Mouse (Mus musculus): ENCODE data around the gene Olfr960.

Gene Olfr960

DNA sequence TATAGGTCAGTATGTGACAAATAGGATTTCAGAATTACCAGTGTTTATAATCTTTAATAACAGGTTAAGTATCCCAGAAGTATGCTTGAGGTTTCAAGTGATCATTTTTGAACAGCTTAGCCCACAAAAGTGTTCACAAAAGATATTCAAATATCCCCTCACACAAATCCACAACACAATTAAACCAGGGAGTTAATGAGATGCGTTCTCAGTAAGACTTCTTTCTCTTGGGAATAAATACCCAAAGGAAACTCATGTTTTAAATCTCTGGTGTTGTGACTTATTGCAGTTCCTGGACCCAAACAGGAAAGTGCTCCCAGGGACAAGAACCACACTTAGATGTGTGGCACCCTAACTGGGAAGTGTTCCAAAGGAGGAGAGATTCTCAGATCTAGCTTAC is at the start of gene Olfr960:
TSS of gene Olfr960 (plus strand) at position 301 of the 400 bp plus-strand sequence.
- DNase-seq (ENCODE audit: low read depth) = no peak

- DNase-seq (ENCODE audit: low read depth) = no peak
These were observed 45.7 kb upstream of the Olfr960 start, which contains the start of gene Olfr959 for GRCm38 (mm10) chr9:39575469-39575868. Olfr959 (minus strand) TSS chr9:39575569.

DNA sequence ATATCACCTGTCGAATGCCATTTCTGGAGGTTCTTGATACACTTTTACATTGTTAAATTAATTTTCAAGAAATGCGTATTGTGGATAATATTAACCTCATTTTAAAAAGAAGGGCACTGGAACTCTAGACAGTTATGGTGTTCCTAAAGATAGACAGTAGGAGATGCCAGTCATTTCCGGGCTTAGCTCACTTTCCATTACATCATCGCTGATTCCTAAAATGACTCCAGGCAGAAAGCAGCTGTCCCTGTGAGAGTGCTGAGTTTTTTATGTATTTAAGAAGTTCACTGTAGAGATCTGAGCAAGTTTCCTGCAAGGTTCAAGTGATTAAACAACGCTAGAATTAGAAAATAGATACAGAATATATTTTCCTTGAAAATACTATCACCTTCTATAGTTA is 44.1 kb upstream of the Olfr960 start:
- DNase-seq (ENCODE audit: low read depth) = no peak

GRCm38 (mm10) chr9:39602536-39603332 is 18.4 kb upstream of the Olfr960 start:
- DNase-seq (ENCODE audit: low read depth) = no peak

DNA sequence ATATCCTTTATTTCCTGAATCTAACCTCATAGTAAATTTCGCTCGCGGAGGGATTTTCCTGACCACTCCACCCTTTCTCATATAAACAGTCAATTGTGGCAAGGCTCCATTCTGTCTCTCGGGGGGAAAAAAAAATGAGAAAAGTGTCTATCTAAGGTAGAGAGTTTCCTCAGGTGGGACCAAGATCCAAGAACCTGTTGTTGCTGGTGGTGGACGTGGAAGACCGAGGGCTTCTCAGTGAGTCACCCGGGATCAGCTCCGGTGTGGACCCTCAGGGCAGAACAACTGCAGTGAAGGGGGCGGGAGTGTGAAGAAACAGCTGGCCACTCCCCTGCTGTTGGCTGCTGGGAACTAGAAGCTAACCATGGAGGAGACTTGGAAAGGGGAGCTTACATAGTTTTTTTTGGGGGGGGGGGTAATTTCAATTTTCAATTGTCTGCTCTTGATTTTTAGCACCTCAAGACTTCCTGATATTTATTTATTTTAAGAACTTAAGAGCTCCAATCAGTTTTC is 17.8 kb upstream of the Olfr960 start:
- DNase-seq (ENCODE audit: low read depth) = no peak

DNA sequence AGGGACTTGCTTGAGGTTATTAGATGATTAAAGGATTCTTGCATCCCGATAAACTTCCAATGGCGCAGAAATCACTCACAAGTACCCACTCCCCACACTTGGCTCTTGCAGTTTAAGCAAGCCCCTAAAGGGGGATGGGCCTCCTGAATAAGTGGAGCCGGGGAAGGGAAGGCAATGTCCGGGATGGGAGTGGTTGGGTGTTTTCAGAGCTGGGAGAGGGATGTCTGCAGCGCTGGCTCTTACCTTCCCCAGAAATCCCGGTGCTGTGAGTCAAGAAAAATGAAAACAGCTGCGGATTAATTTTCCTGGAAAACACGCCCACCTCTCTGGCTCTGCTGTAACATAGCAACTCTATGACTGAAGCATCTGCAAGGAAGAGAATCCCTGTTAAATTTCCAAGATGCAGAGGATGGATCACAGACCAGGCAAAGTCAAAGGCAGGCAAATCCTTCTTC is 17.1 kb upstream of the Olfr960 start, which contains the start of gene AW551984:
TSS of gene AW551984 (minus strand) at position 405 of the 455 bp plus-strand sequence.
- no peak for DNase-seq (ENCODE audit: low read depth)

GRCm38 (mm10) chr9:39608497-39608896 is 12.7 kb upstream of the Olfr960 start:
- no peak for DNase-seq (ENCODE audit: low read depth)

- DNase-seq (ENCODE audit: low read depth) = no peak
These were observed 10.8 kb upstream of the Olfr960 start, which contains the start of gene Olfr148 for GRCm38 (mm10) chr9:39610355-39610754. Olfr148 (plus strand) TSS chr9:39610655.

DNA sequence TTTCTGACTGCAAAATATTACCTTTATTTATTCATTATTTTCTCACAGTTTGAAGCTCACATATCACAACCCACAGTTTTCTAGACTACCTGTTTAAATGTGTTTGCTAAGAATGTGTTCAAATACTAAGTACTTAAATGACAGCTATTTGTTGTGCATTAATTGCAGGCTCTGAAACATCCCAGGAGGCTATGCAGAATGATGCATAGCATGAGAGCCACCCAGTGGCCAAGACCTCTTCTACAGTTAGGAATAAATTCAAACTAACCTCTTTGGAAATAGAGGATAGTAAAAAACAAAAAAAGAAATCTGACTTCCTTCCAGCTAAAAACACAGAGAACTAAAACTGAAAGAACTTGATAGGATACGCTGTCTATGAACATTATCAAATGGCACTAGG is 9.2 kb upstream of the Olfr960 start:
- DNase-seq (ENCODE audit: low read depth) = no peak

- no peak for DNase-seq (ENCODE audit: low read depth)
These were observed 2.6 kb downstream of the Olfr960 start for GRCm38 (mm10) chr9:39623783-39624182.

DNA sequence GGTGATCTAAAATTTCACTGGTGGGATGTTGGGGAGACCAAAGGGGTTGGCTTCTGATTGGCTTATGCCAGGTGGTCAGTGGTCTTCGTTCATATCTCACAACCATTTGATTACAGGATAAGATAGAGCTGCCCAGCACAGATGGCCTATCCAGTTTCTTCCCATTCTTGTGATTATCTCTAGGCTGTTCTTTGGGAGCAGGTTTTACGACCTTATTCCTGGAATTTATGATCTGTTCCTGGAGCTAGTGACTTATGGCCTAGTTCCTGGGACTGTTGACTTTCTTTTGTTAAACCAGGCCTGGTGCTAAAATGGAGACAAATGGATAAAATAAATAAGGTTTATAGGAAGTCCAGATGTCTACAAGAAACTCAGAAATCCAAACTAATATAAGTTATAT is 3.5 kb downstream of the Olfr960 start:
- DNase-seq (ENCODE audit: low read depth) = no peak

DNA sequence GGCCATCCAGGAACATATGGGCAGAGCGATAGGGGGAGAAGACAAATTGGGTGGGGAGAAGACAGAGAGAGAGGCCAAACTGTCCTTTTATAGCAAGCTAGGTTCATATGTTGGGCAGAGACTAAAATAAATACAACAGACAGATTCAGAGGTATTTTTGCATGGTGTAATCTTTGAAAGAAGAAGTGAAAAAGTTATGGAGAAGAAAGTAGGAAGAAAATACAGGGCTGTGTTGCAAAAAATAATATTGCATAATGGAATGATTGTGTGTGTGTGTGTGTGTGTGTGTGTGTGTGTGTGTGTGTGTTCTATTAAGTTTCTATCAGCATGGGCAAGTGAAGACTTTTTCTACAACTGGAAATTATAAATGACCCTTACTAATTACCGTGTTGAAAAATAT is 7.9 kb downstream of the Olfr960 start:
- DNase-seq (ENCODE audit: low read depth) = no peak

- no peak for DNase-seq (ENCODE audit: low read depth)
These were observed 12.9 kb downstream of the Olfr960 start for GRCm38 (mm10) chr9:39633913-39634594.

- DNase-seq (ENCODE audit: low read depth) = no peak
These were observed 23.6 kb downstream of the Olfr960 start, which contains the start of gene Olfr961 for GRCm38 (mm10) chr9:39644785-39645184. Olfr961 (plus strand) TSS chr9:39645085.

DNA sequence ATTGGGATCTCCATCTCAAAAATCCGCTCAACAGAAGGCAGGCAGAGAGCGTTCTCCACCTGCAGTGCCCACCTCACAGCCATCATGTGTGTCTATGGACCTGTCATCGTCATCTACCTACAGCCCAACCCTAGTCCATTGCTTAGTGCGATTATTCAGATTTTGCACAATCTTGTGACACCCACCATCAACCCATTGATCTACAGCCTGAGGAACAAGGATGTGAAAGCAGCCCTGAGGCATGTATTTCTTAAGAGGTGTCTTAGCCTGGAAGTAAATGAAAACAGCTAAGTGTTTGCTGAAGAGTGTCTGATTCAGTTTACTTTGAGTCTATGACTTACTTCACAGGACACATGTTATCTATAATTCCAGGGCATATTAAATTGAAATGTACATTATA is 26.2 kb downstream of the Olfr960 start:
- no peak for DNase-seq (ENCODE audit: low read depth)

- no peak for DNase-seq (ENCODE audit: low read depth)
These were observed 33.7 kb downstream of the Olfr960 start for GRCm38 (mm10) chr9:39654756-39655396.

- no peak for DNase-seq (ENCODE audit: low read depth)
These were observed 45.7 kb downstream of the Olfr960 start, which contains the start of gene Olfr963 for GRCm38 (mm10) chr9:39666905-39667304. Olfr963 (plus strand) TSS chr9:39667205.

GRCm38 (mm10) chr9:39669723-39670122 is 48.5 kb downstream of the Olfr960 start:
- no peak for DNase-seq (ENCODE audit: low read depth)
